Mouse (Mus musculus): Measurements from ENCODE around the gene Gm20388. TPM values are rescaled to one million over a fixed set of nuclear protein-coding genes. Genes with fewer than 3 reads are reported as not detected.
A peak's percentile ranks its signal among the peaks of the same experiment; 100 is the strongest.
"Not testable (repeated sequence)": the region's sequence is repeated elsewhere in the genome, so short reads cannot be mapped to it uniquely, and the experiment has no call there.

Gene Gm20388
- total RNA-seq, 2 experiments from 2014 or later, result 8.8 TPM

DNA sequence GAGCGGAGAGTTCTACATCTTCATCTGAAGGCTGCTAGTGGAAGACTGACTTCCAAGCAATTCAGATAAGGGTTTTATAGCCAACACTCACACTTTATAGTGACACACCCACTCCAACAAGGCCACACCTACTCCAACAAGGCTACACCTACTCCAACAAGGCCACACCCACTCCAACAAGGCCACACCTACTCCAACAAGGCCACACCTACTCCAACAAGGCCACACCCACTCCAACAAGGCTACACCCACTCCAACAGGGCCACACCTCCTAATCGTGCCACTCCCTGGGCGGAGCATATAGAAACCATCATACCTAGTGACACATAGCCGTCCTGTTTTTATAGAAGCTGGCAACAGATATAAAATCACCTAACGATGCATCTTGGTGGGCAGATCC is 3286.4 kb downstream of the Gm20388 start:
- DNase-seq (ENCODE audit: extremely low spot score in 1 of 2, low spot score in 1 of 2), result not testable (repeated sequence)

DNA sequence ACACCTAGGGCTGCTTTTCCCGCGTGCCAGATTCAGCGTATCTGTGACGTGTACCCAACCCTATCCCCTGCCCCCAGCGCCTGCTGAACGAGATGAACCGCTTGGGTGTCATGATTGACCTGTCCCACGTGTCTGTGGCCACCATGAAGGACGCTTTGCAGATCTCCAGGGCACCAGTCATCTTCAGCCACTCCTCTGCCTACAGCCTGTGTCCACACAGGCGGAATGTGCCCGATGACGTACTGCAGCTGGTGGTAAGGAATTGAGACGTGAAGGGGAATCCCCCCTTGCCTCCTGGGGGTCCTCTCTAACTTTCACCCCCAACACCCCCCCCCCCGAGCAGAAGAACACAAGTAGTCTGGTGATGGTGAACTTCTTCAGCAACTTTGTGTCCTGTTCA is 3289.2 kb downstream of the Gm20388 start:
- DNase-seq (ENCODE audit: extremely low spot score in 1 of 2, low spot score in 1 of 2), result no peak

DNA sequence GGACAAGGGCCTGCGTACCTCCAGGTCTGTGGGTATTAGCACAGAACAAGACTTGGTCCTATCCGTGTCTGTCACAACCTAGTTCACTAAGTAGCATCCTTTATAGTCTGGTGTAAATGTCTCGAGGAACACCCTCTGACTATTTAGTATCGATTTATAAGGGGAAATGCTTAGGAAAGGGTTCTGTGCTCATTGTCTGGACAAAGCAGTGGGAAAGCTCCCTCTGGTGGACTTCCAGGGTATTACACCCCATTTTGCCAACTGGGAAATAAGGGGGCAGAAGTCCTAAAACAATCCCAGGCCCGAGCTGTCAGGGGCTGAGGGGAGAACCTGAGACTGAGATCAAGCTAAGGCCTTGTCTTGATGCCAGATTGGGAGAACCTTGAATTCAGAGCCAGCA is 3291.6 kb downstream of the Gm20388 start:
- DNase-seq (ENCODE audit: extremely low spot score in 1 of 2, low spot score in 1 of 2), result peak; percentile 59 to 92

DNA sequence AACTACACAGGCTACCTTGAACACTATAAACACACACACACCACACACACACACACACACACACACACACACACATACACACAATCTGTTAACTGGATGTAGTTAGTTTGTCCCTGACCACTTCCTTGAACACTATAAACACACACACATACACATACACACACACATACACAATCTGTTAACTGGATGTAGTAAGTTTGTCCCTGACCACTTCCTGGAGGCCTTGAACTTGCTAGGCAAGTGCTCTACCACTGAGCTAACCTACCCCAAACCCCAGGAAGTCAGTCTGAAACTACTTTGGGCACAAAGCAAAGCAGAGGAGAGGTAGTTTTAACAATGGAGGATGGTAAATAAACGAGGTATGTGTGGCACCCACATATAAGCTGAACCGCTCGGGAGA is 3292.9 kb downstream of the Gm20388 start:
- DNase-seq (ENCODE audit: extremely low spot score in 1 of 2, low spot score in 1 of 2), result no peak

DNA sequence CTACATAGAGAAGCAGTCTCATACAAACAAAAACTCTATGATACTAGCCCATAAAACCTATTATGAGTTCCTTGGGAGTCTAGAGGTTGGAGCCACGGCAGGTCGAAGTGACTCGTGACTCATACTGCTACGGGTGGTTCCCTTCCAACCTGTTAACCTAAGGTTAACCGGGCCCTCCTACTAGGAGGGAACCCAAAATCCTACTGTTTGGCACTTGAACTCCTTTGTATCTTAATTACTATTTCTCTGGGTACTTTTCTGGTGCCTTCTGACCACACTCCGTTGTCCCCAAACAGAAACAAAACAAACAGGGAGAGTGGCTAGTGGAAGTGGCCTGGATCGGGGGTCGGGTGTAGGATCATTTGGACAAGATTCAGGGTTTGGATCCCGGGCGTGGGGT is 3301.2 kb downstream of the Gm20388 start:
- no peak for DNase-seq (ENCODE audit: extremely low spot score in 1 of 2, low spot score in 1 of 2)

DNA sequence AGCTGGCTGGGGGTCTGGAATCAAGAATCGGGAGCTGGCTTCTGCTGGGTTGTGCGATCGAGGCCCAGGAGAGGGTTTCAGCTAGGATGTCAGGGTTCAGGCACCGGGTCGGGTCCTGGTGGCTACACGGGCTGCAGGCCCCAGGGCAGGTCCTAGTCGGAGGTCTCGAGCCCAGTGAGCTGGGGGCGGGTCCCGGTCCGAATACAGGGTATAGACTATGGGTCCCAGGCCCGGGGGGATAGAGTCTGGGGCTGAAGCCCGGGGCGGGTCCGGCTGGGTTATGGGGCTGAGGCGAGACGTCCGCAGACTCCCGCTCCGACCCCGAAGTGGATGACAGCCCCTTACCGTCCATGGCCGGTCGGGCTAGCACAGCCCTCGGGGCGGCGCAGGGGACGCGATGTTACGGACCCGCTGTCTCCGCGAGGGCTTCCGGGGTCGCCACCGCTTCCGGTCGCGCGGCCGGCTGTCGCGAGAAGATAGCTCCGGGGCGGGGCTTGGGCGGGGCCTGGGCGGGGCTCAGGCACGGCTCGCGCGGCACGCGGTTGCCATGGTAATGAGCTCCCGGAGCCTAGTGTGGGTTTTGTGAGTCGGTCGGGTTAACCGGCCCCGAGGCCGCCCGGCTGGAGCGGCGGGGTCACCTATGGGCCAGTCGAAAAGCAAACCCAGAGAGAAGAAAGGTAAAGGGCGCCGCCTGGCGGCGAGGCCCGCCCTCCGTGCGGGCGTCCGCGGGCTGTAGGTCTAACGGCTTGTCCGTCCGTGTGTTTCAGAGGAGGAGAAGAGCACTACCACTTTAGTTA is 3301.9 kb downstream of the Gm20388 start, which contains the start of the genes Chmp1a and Spata33:
Chmp1a (minus strand) TSS at position 443 of the 797 bp plus-strand sequence.
Spata33 (plus strand) TSS at position 512 of the 797 bp plus-strand sequence.
- peak; percentile 76 to 81 for DNase-seq (ENCODE audit: extremely low spot score in 1 of 2, low spot score in 1 of 2)

DNA sequence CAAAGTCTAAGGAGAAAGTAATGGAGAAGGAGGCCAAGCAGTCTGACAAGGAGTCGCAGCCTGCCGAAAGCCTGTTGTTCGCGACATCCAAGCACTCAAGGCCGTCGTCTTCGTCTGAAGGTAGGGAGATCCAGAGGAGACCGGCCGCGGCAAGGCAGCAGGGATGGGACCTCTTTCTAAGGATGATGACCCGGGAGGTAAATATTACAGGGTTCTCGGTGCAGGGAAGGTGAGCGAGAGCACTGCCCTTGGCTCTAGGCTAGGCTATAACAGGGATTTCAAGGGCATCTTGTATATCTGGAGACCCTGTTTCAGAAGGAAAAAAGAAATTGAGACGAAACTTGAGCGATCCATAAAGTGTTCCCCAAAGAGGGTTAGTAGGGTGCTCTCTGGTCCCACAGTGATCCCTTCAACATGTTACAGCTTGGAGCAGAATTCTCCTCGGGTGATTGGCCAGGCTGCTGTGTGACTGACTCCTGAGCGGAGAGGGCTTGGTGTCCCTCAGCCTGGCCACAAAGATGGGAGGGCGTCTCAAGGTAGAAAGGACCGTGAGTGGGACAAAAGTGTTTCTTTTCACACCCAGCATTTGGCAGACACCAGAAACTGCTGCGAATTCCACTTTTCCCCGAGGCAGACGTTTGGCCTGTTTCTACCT is 3302.6 kb downstream of the Gm20388 start:
- DNase-seq (ENCODE audit: extremely low spot score in 1 of 2, low spot score in 1 of 2), result no peak

DNA sequence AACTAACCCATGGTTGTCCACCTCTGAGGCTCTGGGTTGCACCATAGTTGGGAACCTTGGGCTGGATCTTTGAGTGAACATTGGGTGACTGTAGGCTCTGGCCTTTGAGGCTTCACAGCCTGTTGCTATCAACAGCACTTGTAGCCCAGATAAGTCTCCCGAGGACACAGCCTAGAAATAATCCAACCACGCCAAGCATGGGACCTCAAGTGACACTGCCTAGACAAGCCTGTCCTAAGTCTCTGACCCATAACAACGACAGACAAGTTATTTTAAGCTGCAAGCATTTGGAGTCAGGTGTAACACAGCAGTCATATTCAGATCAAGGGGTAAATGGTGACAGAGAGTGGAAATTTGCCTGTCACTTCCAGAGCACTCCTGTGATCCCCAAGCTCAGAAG is 3304.8 kb downstream of the Gm20388 start:
- no peak for DNase-seq (ENCODE audit: extremely low spot score in 1 of 2, low spot score in 1 of 2)

DNA sequence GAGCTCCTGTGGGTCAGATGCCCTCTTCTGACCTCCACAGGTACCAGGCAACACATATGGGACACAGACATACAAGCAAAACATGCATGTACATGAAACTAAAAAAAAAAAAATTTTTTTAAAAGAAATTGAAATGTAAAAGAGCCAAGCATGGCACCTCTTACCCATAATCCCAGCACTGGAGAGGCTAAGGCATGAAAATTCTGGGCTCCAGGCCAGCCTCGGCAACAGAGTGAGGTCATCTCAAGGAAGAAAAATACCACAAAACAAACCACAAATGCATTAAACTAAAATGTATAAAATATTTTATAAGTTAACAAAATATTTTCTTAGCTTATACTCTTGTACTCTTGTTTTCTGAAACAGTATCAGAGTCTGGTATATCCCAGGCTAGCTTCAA is 3310.3 kb downstream of the Gm20388 start:
- DNase-seq (ENCODE audit: extremely low spot score in 1 of 2, low spot score in 1 of 2), result no peak

DNA sequence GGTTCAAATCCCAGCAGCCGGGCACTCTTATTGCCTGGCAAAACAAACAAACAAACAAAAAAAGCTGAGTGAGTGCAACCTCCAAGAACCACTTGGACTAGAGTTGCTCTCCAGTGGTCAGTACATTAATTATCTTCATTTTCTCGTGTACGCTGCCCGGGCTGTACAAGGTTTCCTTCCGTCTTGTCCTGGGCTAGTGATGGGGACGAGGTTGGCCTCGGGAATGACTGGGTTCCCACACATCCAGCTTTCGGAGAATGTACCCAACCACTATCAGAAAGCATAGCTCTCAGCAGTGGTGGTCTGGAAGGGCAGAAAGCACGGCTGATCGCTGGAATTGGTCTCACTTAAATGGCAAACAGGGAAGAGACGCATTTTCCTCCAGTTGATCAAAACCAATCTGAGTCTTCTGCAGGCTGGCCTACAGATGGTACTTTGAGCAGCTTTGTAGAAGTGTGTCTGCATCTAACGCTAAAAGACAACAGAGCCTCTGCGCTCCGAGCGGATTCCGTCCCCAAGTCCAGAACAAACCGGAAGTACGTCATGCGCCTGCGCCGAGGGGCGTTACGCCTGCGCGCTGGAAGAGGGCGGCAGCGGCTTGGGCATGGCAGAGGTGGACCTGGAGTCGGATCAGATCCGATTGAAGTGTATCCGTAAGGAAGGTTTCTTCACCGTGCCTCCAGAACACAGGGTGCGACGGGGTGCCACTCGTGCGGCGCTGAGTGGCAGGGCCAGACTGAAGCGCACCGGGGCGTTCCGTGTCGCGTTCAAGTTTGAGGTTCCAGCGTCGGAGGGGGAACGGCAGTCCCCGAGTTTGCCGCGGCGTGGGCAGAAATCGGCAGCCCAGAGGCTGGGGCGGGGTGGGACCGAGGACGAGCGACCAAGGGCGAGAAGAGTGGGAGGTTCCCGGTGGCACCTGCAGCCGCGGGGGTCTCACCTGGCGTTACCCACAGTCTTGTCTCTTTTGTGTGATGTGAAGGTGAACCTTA is 3313.9 kb downstream of the Gm20388 start, which contains the start of gene Cdk10:
Cdk10 (plus strand) TSS at position 565 of the 989 bp plus-strand sequence.
- peak; percentile 92 to 95 for DNase-seq (ENCODE audit: extremely low spot score in 1 of 2, low spot score in 1 of 2)

DNA sequence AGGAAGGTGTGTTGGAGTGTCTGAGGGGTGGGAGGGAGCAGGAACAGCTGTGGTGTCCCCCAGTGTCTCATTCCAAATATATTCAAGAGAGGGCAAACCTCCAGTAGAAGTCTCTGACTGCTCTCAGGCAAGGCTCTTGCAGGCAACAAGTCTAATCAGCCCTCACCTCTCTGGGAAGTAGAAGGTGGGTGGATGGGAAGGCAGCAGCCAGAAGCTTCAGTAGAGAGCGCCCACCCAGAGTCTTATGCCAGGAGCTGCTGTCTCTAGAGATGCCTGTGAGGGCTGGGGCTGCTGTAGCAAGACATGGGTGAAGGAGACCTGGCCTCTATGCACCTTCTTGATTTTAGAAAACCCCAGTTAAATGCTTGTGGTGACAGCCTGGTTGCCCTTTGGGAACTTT is 3317.8 kb downstream of the Gm20388 start:
- no peak for DNase-seq (ENCODE audit: extremely low spot score in 1 of 2, low spot score in 1 of 2)

DNA sequence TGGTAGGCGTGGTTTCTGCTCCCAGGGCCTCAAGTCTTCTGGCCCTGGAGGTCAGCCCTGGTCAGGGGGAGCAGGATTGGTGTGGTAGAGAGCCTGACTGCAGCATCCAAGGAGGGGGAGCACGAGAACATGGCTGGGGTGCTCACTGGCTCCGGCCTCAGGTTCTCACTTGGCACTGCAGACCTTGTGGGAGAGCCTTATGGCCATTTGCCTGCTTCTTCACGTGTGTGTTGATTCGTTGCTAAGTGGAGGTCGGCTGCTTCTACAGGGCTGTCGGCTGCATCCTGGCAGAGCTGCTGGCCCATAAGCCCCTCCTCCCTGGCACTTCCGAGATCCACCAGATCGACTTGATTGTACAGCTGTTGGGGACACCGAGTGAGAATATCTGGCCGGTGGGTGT is 3319.7 kb downstream of the Gm20388 start:
- not testable (repeated sequence) for DNase-seq (ENCODE audit: extremely low spot score in 1 of 2, low spot score in 1 of 2)

DNA sequence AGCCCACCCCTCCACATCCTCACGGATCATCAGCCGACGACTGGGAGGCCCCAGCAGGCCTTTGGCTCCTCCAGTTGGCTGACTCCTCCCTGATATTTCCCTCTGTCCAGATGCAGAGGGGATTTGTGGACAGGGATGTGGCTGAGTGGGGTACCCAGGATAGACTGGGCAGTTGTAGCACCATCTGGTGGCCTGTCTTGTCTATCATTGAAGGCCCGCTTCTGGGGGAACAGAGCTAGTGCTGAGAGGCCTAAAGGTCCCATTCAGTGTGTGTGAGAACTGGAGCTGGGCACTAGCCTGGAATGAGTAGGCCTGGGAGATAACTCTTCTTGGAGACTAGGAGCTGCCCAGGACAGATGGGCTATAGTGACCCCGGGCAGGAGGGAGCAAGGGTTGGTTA is 3321.1 kb downstream of the Gm20388 start:
- DNase-seq (ENCODE audit: extremely low spot score in 1 of 2, low spot score in 1 of 2), result no peak

DNA sequence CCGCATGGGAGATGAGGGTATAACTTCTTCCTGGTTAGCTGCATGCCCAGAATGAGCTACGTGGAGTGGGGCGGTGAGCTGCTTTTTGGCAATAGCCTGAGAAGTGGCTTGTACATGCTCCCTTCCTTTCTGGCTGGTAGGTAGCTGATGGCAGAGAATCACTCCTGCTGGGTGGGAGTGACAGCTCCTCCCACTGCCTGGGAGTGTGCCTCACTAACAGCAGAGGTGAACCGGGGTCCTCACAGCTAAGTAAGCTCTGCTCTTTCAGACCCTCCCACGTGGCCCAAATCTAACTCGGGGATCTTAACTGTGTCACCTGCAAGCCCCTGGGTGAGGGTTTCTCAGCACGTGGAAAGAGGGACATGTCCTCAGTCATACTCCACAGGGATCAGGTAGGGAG is 3321.9 kb downstream of the Gm20388 start:
- DNase-seq (ENCODE audit: extremely low spot score in 1 of 2, low spot score in 1 of 2), result peak in 1 of 2 experiments; percentile 12

DNA sequence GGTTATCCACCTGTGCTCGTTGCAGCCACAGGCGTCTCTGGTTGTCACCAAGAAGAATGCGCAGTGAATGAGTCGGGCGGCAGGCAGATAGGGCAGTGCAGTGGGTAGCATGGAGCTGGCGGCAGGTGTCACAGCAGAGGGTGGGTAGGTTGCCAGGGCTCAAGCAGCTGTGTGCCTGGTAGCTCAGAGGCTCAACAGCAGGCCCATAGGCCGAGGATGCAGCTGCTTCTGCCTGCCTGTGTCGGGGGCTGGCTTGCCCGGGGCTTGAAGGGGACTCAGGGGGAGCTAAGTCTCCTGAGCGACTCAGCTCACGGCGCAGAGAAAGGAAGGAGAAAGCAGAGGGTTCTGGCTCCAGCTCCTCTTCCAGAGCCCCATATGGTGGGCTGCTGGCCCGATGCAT is 3322.7 kb downstream of the Gm20388 start:
- DNase-seq (ENCODE audit: extremely low spot score in 1 of 2, low spot score in 1 of 2), result peak in 1 of 2 experiments; percentile 18

DNA sequence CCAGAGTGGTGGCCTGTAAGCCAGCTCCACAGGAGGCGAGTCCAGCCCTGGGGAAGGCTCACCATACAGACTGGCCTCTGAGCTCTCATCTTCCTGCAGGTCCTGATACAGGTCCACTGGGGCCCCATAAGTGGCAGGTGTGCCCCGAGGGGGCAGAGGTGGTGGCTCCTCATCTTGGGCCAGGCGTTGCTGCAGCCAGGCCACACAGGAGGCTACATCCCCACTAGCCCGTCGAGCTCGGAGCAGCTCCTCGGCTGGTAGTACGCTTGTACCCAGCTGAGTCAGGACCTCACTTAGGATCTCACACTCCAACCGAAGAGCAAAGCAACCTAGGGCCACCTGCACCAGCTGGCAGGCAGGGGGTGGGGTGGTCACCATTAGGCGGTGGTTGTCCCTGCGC is 3323.1 kb downstream of the Gm20388 start:
- DNase-seq (ENCODE audit: extremely low spot score in 1 of 2, low spot score in 1 of 2), result no peak

DNA sequence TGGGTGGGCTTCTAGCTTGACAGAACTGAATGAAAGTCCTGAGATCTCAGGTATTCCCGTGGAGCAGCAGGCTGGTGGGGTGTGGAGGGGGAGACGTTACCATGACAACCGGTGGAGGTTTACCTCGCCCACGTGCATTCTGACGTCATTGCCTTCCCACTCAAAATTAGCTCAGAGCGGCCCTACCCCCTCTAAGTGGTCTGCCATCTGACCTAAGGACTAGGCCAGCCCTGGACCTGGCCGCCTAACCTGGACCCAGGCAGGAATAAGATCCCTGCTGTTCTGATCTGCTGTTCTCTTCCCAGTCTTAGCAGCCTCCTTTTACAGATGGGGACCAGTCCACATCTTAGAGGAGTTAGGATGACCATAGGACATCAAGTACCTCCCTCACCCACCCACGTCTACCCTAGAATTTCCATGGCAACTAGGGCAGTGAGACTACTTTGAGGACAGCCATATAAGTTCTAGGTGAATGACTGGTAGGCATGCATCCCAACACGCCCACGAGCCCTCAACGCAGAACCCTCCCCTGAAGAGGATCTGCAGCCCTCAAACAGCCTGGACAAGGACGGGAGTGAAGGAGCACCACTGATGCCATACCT is 3324.4 kb downstream of the Gm20388 start:
- peak; percentile 60 to 65 for DNase-seq (ENCODE audit: extremely low spot score in 1 of 2, low spot score in 1 of 2)

DNA sequence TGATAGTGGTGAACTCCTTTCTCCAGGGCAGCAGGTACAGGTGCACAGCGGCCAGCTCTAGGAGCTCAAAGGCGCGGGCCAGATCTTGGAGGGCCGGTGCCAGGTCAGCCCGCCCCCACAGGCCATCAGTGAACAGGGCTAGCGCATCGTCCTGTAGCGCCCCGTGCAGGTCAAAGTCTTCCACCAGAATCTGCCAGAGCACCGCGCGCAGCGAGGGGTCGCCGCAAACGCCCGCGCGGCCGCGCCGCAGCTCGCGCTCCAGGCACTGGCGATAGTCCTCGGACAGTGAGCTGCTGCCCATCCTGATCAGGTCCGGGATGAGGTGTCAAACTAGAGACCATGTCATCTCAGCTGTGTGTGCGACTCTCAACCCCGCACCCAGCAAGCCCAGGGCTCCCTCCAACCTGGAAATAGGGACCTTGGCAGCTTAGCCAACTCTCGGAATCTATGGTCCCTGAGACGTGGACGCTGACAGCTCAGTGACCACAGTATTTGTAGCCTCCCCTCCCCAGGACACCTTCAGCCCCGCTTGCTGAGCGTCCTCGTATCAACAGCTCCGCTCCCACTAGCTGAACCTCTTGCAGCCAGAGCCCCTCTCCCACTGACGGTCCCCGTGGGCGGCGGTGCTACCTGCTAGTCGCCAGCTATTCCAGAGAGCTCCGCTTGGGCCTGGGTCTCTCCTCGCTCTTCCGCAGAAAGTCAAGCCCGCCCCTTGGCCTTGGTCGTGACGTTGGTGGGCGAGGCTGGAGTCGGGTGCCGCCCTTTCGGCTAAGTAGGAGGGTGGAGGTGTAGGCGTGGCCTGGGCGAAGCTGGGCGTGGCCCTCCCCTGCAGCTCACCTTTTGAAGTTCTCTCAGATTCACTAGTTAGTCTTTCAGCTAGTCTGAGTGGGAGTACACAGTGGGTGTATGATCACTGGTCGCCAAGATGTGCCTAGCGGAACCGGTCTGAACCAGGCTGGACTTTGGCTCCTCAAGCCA is 3325.2 kb downstream of the Gm20388 start, which contains the start of gene Spata2l:
Spata2l (minus strand) TSS at position 714 of the 978 bp plus-strand sequence.
- peak; percentile 67 to 75 for DNase-seq (ENCODE audit: extremely low spot score in 1 of 2, low spot score in 1 of 2)

DNA sequence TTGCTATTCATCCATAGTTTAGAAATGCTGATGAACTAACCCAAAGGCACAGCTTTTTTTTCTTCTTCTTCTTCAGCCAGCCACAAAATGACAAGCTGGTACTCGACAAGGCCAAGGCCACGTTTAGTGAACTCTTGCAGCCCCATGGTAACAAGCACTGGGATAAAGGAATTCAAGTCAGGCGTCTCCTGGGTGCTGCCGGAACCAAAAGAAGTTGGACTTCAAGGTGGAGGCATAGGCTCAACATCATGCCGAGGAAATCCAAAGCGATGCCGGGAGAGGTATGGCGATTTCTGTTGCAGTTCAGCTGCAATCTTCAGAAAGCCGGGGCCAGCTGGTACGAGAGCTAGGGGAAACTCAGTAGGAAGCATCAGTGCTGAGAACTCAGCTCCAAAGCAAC is 3328.8 kb downstream of the Gm20388 start:
- DNase-seq (ENCODE audit: extremely low spot score in 1 of 2, low spot score in 1 of 2), result no peak
